Mouse (Mus musculus): ENCODE results near the gene Trpm2.

- TF ChIP-seq GATA1 (IDR thresholded peaks at IDR 0.05; ENCODE audit: low read length) (no peak), TAL1 (IDR thresholded peaks at IDR 0.05; ENCODE audit: low read length) (no peak)
These were observed 42.5 kb upstream of the Trpm2 start for GRCm38 (mm10) chr10:78012661-78013495.
